Mouse (Mus musculus): ENCODE results near the gene Bend7. TPM values are rescaled to one million over a fixed set of nuclear protein-coding genes. Genes with fewer than 3 reads are reported as not detected.

The Bend7 gene
- total RNA-seq, 1 experiment: 1.2 TPM

DNA sequence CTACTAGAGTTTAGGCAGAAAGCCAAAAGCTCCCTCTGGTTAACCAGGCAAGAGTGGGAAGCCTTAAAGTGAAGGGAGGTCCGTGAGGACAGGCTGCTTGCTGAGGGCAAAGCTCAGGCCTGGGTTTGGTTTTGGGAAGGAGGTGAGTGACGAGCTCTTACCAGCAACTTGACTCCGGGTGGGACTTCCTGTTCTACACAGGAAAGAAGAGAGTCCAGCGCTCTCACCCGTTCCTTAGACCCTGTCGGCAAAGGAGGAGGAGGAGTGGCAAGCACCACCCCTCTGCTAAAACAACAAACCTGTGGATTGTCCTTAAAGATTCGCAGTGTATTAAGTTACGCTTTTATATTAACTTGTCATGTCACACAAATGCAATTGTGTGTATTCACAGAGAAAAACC is 38.1 kb downstream of the Bend7 start:
- Histone ChIP-seq H3K27ac (ENCODE audit: insufficient read depth, low read depth, low read length, poor library complexity, severe bottlenecking) (no peak overlapping the region), H3K9ac (ENCODE audit: insufficient read depth, low read depth, low read length, poor library complexity, severe bottlenecking) (no peak overlapping the region), H3K4me3 (ENCODE audit: insufficient read depth in 1 of 2, low read depth in 1 of 2, low read length in 2 of 2, poor library complexity in 1 of 2, severe bottlenecking in 1 of 2) (no peak overlapping the region), H3K36me3 (ENCODE audit: control insufficient read depth, insufficient read depth, low read length, poor library complexity, severe bottlenecking) (no peaks in the 10 kb centered on the region), H3K9me3 (ENCODE audit: control insufficient read depth, insufficient read depth, low read depth, low read length) (no peaks in the 10 kb centered on the region), H3K4me1 (ENCODE audit: control insufficient read depth in 2 of 2, insufficient read depth in 2 of 2, low read length in 2 of 2, poor library complexity in 1 of 2) (no peaks in the 10 kb centered on the region)
- TF ChIP-seq ZC3H11A (IDR thresholded peaks at IDR 0.05; ENCODE audit: borderline replicate concordance, low read depth, low read length) (no peak), ZNF384 (IDR thresholded peaks at IDR 0.05; ENCODE audit: low read depth, low read length) (no peak), CHD2 (IDR thresholded peaks at IDR 0.05; ENCODE audit: low read depth, low read length) (no peak), MAFK (IDR thresholded peaks at IDR 0.05; ENCODE audit: insufficient read depth, low read depth, low read length) (no peak), HCFC1 (IDR thresholded peaks at IDR 0.05; ENCODE audit: borderline replicate concordance, insufficient read depth, low read length) (no peak)
- in situ Hi-C loops (cut with MboI; ENCODE audit: low sequenced_read_pairs in 2 of 2, unreplicated experiment in 2 of 2): no loop called here
- DNase-seq (ENCODE audit: low read depth, low spot score): no peak

- no peaks in the 10 kb centered on the region for H3K9me3 ChIP-seq (ENCODE audit: control insufficient read depth, insufficient read depth, low read depth, low read length)
- no peak for DNase-seq (ENCODE audit: low read depth, low spot score)
- in situ Hi-C loops (cut with MboI; ENCODE audit: low sequenced_read_pairs in 2 of 2, unreplicated experiment in 2 of 2): no loop called here
- no peaks in the 10 kb centered on the region for H3K4me1 ChIP-seq (ENCODE audit: control insufficient read depth in 2 of 2, insufficient read depth in 2 of 2, low read length in 2 of 2, poor library complexity in 1 of 2)
- no peak overlapping the region for H3K27ac ChIP-seq (ENCODE audit: insufficient read depth, low read depth, low read length, poor library complexity, severe bottlenecking)
- TF ChIP-seq ZC3H11A (IDR thresholded peaks at IDR 0.05; ENCODE audit: borderline replicate concordance, low read depth, low read length) (no peak), ZNF384 (IDR thresholded peaks at IDR 0.05; ENCODE audit: low read depth, low read length) (no peak), MAFK (IDR thresholded peaks at IDR 0.05; ENCODE audit: insufficient read depth, low read depth, low read length) (no peak), CHD2 (IDR thresholded peaks at IDR 0.05; ENCODE audit: low read depth, low read length) (no peak), HCFC1 (IDR thresholded peaks at IDR 0.05; ENCODE audit: borderline replicate concordance, insufficient read depth, low read length) (no peak)
- no peak overlapping the region for H3K4me3 ChIP-seq (ENCODE audit: insufficient read depth in 1 of 2, low read depth in 1 of 2, low read length in 2 of 2, poor library complexity in 1 of 2, severe bottlenecking in 1 of 2)
- H3K36me3 ChIP-seq (ENCODE audit: control insufficient read depth, insufficient read depth, low read length, poor library complexity, severe bottlenecking): no peaks in the 10 kb centered on the region
- H3K9ac ChIP-seq (ENCODE audit: insufficient read depth, low read depth, low read length, poor library complexity, severe bottlenecking): no peak overlapping the region
These were observed 39.6 kb downstream of the Bend7 start for GRCm38 (mm10) chr2:4757218-4757617.

DNA sequence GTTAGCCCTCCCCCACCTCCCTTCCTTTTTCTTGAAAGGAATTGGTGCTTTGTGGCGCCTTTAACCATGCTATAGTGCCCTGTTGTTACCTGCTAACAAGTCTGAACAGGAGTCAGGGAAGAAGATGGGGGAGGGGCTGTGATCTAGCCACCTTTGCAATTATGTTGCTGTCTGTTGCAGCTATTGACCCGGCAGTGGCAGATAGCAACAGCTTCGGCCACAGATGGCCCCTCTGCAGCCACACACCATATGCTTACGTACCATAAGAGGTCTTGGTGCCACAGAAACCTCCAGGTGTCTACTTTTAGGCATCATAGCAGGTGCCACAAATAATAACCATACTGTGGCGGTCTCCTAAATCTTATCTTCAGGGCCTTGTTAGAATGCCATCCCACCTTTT is 43.1 kb downstream of the Bend7 start:
- H3K4me1 ChIP-seq (ENCODE audit: control insufficient read depth in 2 of 2, insufficient read depth in 2 of 2, low read length in 2 of 2, poor library complexity in 1 of 2): no peaks in the 10 kb centered on the region
- no peak for DNase-seq (ENCODE audit: low read depth, low spot score)
- no peak overlapping the region for H3K27ac ChIP-seq (ENCODE audit: insufficient read depth, low read depth, low read length, poor library complexity, severe bottlenecking)
- no peak for TF ChIP-seq MAFK (IDR thresholded peaks at IDR 0.05; ENCODE audit: insufficient read depth, low read depth, low read length)
- TF ChIP-seq ZNF384 (IDR thresholded peaks at IDR 0.05; ENCODE audit: low read depth, low read length): no peak
- no peak for TF ChIP-seq CHD2 (IDR thresholded peaks at IDR 0.05; ENCODE audit: low read depth, low read length)
- TF ChIP-seq ZC3H11A (IDR thresholded peaks at IDR 0.05; ENCODE audit: borderline replicate concordance, low read depth, low read length): no peak
- TF ChIP-seq HCFC1 (IDR thresholded peaks at IDR 0.05; ENCODE audit: borderline replicate concordance, insufficient read depth, low read length): no peak
- no peaks in the 10 kb centered on the region for H3K9me3 ChIP-seq (ENCODE audit: control insufficient read depth, insufficient read depth, low read depth, low read length)
- no peaks in the 10 kb centered on the region for H3K36me3 ChIP-seq (ENCODE audit: control insufficient read depth, insufficient read depth, low read length, poor library complexity, severe bottlenecking)
- H3K9ac ChIP-seq (ENCODE audit: insufficient read depth, low read depth, low read length, poor library complexity, severe bottlenecking): no peak overlapping the region
- H3K4me3 ChIP-seq (ENCODE audit: insufficient read depth in 1 of 2, low read depth in 1 of 2, low read length in 2 of 2, poor library complexity in 1 of 2, severe bottlenecking in 1 of 2): no peak overlapping the region
- in situ Hi-C loops (cut with MboI; ENCODE audit: low sequenced_read_pairs in 2 of 2, unreplicated experiment in 2 of 2): no loop called here

DNA sequence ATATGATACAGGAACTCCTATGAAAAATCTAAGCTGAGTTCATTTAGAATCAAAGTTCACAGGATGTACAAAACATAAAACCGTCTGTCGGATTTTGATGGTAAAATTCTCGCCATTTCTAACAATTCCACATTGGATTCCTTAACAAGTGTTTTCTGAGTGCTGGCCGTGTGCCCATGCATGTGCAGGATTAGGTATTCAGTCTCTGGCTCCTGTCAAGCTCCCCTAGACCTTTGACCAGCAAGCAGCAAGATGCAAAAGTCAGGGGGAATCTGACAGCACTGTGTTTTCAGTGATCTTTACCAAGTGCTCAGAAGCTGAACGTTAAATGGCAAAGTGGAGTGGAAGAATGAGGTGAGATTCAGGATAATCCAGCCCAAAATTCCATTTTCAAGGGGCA is 44.3 kb downstream of the Bend7 start:
- Histone ChIP-seq H3K27ac (ENCODE audit: insufficient read depth, low read depth, low read length, poor library complexity, severe bottlenecking) (no peak overlapping the region), H3K4me1 (ENCODE audit: control insufficient read depth in 2 of 2, insufficient read depth in 2 of 2, low read length in 2 of 2, poor library complexity in 1 of 2) (no peaks in the 10 kb centered on the region), H3K9ac (ENCODE audit: insufficient read depth, low read depth, low read length, poor library complexity, severe bottlenecking) (no peak overlapping the region), H3K9me3 (ENCODE audit: control insufficient read depth, insufficient read depth, low read depth, low read length) (no peaks in the 10 kb centered on the region), H3K4me3 (ENCODE audit: insufficient read depth in 1 of 2, low read depth in 1 of 2, low read length in 2 of 2, poor library complexity in 1 of 2, severe bottlenecking in 1 of 2) (no peak overlapping the region), H3K36me3 (ENCODE audit: control insufficient read depth, insufficient read depth, low read length, poor library complexity, severe bottlenecking) (no peaks in the 10 kb centered on the region)
- TF ChIP-seq ZNF384 (IDR thresholded peaks at IDR 0.05; ENCODE audit: low read depth, low read length) (no peak), ZC3H11A (IDR thresholded peaks at IDR 0.05; ENCODE audit: borderline replicate concordance, low read depth, low read length) (no peak), MAFK (IDR thresholded peaks at IDR 0.05; ENCODE audit: insufficient read depth, low read depth, low read length) (no peak), HCFC1 (IDR thresholded peaks at IDR 0.05; ENCODE audit: borderline replicate concordance, insufficient read depth, low read length) (no peak), CHD2 (IDR thresholded peaks at IDR 0.05; ENCODE audit: low read depth, low read length) (no peak)
- in situ Hi-C loops (cut with MboI; ENCODE audit: low sequenced_read_pairs in 2 of 2, unreplicated experiment in 2 of 2): no loop called here
- DNase-seq (ENCODE audit: low read depth, low spot score): no peak

GRCm38 (mm10) chr2:4764071-4764470 is 46.4 kb downstream of the Bend7 start:
- Histone ChIP-seq H3K27ac (ENCODE audit: insufficient read depth, low read depth, low read length, poor library complexity, severe bottlenecking) (no peak overlapping the region), H3K36me3 (ENCODE audit: control insufficient read depth, insufficient read depth, low read length, poor library complexity, severe bottlenecking) (no peaks in the 10 kb centered on the region), H3K9ac (ENCODE audit: insufficient read depth, low read depth, low read length, poor library complexity, severe bottlenecking) (no peak overlapping the region), H3K9me3 (ENCODE audit: control insufficient read depth, insufficient read depth, low read depth, low read length) (no peaks in the 10 kb centered on the region), H3K4me1 (ENCODE audit: control insufficient read depth in 2 of 2, insufficient read depth in 2 of 2, low read length in 2 of 2, poor library complexity in 1 of 2) (no peaks in the 10 kb centered on the region), H3K4me3 (ENCODE audit: insufficient read depth in 1 of 2, low read depth in 1 of 2, low read length in 2 of 2, poor library complexity in 1 of 2, severe bottlenecking in 1 of 2) (no peak overlapping the region)
- in situ Hi-C loops (cut with MboI; ENCODE audit: low sequenced_read_pairs in 2 of 2, unreplicated experiment in 2 of 2): no loop called here
- no peak for TF ChIP-seq ZNF384 (IDR thresholded peaks at IDR 0.05; ENCODE audit: low read depth, low read length)
- TF ChIP-seq ZC3H11A (IDR thresholded peaks at IDR 0.05; ENCODE audit: borderline replicate concordance, low read depth, low read length): no peak
- TF ChIP-seq CHD2 (IDR thresholded peaks at IDR 0.05; ENCODE audit: low read depth, low read length): no peak
- no peak for TF ChIP-seq MAFK (IDR thresholded peaks at IDR 0.05; ENCODE audit: insufficient read depth, low read depth, low read length)
- TF ChIP-seq HCFC1 (IDR thresholded peaks at IDR 0.05; ENCODE audit: borderline replicate concordance, insufficient read depth, low read length): no peak
- no peak for DNase-seq (ENCODE audit: low read depth, low spot score)
